Mouse (Mus musculus): ENCODE measurements around the gene Vmn2r120. TPM values are rescaled to one million over a fixed set of nuclear protein-coding genes. Genes with fewer than 3 reads are reported as not detected.
"Not testable (repeated sequence)": the region's sequence is repeated elsewhere in the genome, so short reads cannot be mapped to it uniquely, and the experiment has no call there.

Gene Vmn2r120
- polyA plus RNA-seq (2014; fragmentation: Nextera tagmentation; extraction: Ambion mirVana): not detected in 2 replicates

GRCm38 (mm10) chr17:57545405-57545804 is at the start of gene Vmn2r120:
Vmn2r120 (minus strand) TSS chr17:57545505.
- Histone ChIP-seq H3K4me3 (replicated peaks; ENCODE audit: low read length) (no peak within 1 kb of the TSS), H3K36me3 (replicated peaks; ENCODE audit: control insufficient read depth, insufficient read depth) (no peaks in the 10 kb centered on the region), H3K4me1 (replicated peaks; ENCODE audit: control insufficient read depth, insufficient read depth, low read length) (no peaks in the 10 kb centered on the region), H3K27ac (no peak within 1 kb of the TSS), H3K27me3 (ENCODE audit: control insufficient read depth, insufficient read depth, low read length) (no peaks in the 10 kb centered on the region), H3K9me3 (ENCODE audit: control insufficient read depth, low read length) (no peaks in the 10 kb centered on the region), H3K4me2 (replicated peaks) (no peak within 1 kb of the TSS), H3K9ac (no peak within 1 kb of the TSS)
- ATAC-seq (ENCODE audit: low FRiP score) (no peak), DNase-seq (ENCODE audit: low spot score) (no peak)
- 88% methylated on average over 1 of the region's 1 CpGs for WGBS

GRCm38 (mm10) chr17:57587273-57587672 is 42.0 kb upstream of the Vmn2r120 start:
- H3K4me1 ChIP-seq (replicated peaks; ENCODE audit: control insufficient read depth, insufficient read depth, low read length); H3K27me3 ChIP-seq (ENCODE audit: control insufficient read depth, insufficient read depth, low read length); H3K4me3 ChIP-seq (replicated peaks; ENCODE audit: low read length); H3K27ac ChIP-seq; H3K4me2 ChIP-seq (replicated peaks); ATAC-seq (ENCODE audit: low FRiP score); H3K9me3 ChIP-seq (ENCODE audit: control insufficient read depth, low read length); DNase-seq (ENCODE audit: low spot score); H3K36me3 ChIP-seq (replicated peaks; ENCODE audit: control insufficient read depth, insufficient read depth); H3K9ac ChIP-seq: not testable (repeated sequence)
- 78% methylated on average over 6 of the region's 6 CpGs for WGBS

- no peak for ATAC-seq (ENCODE audit: low FRiP score)
- no peaks in the 10 kb centered on the region for H3K4me1 ChIP-seq (replicated peaks; ENCODE audit: control insufficient read depth, insufficient read depth, low read length)
- no peak overlapping the region for H3K4me3 ChIP-seq (replicated peaks; ENCODE audit: low read length)
- H3K4me2 ChIP-seq (replicated peaks): no peak overlapping the region
- no peaks in the 10 kb centered on the region for H3K36me3 ChIP-seq (replicated peaks; ENCODE audit: control insufficient read depth, insufficient read depth)
- no peak for DNase-seq (ENCODE audit: low spot score)
- no peaks in the 10 kb centered on the region for H3K9me3 ChIP-seq (ENCODE audit: control insufficient read depth, low read length)
- no peak overlapping the region for H3K9ac ChIP-seq
- 74% methylated on average over 16 of the region's 16 CpGs for WGBS
- no peaks in the 10 kb centered on the region for H3K27me3 ChIP-seq (ENCODE audit: control insufficient read depth, insufficient read depth, low read length)
- no peak overlapping the region for H3K27ac ChIP-seq
Observed at GRCm38 (mm10) chr17:57574075-57574705, 28.9 kb upstream of the Vmn2r120 start.

Other genes with a start within 250 kb of the Vmn2r120 start
- 4.9 and 5.5 TPM in 2 replicates for gene Adgre1, start 186.8 kb downstream of the Vmn2r120 start, polyA plus RNA-seq (2014; fragmentation: Nextera tagmentation; extraction: Ambion mirVana)
- gene Gm21834, start 196.7 kb upstream of the Vmn2r120 start, polyA plus RNA-seq (2014; fragmentation: Nextera tagmentation; extraction: Ambion mirVana): not detected in 2 replicates
- 2.0 TPM in 2 replicates for gene Cntnap5c, start 224.1 kb upstream of the Vmn2r120 start, polyA plus RNA-seq (2014; fragmentation: Nextera tagmentation; extraction: Ambion mirVana)